Mouse (Mus musculus) heart, embryonic 15.5 days (tissue): ENCODE data around the gene Mrgprb2. TPM values are rescaled to one million over a fixed set of nuclear protein-coding genes. Genes with fewer than 3 reads are reported as not detected.

Source experiments
- ATAC-seq: fragments of 200-750 bp; cut with Nextera tagmentation; replicated peaks from 2 replicates; pipeline ENCODE4 v1.8.0; 2017; ENCODE audit warnings: low read depth, moderate TSS enrichment; ENCODE audit not compliant: insufficient number of reproducible peaks, insufficient read depth, low FRiP score
- H3K27ac ChIP-seq: fragments of 300-500 bp; sonication (generic); 2 replicates; pipeline ENCODE4 v1.5.1; 2015; ENCODE audit warnings: mild to moderate bottlenecking, inconsistent platforms
- H3K27me3 ChIP-seq: fragments of 300-500 bp; sonication (generic); 2 replicates; pipeline ENCODE4 v1.6.1; 2015; ENCODE audit warnings: inconsistent platforms
- H3K36me3 ChIP-seq: fragments of 300-500 bp; sonication (generic); 2 replicates; pipeline ENCODE4 v1.6.1; 2015; ENCODE audit warnings: mild to moderate bottlenecking, inconsistent platforms
- H3K4me1 ChIP-seq: fragments of 300-500 bp; sonication (generic); replicated peaks from 2 replicates; pipeline ENCODE4 v1.6.1; 2015; ENCODE audit warnings: inconsistent platforms
- H3K4me2 ChIP-seq: fragments of 300-500 bp; sonication (generic); 2 replicates; pipeline ENCODE4 v1.6.1; 2015; ENCODE audit warnings: inconsistent platforms, mild to moderate bottlenecking, moderate library complexity
- H3K4me3 ChIP-seq: fragments of 300-500 bp; sonication (generic); 2 replicates; pipeline ENCODE4 v1.5.1; 2015; ENCODE audit warnings: mild to moderate bottlenecking, inconsistent platforms
- H3K9ac ChIP-seq: fragments of 300-500 bp; sonication (generic); 2 replicates; pipeline ENCODE4 v1.6.1; 2015; ENCODE audit warnings: mild to moderate bottlenecking, inconsistent platforms
- H3K9me3 ChIP-seq: fragments of 300-500 bp; sonication (generic); replicated peaks from 2 replicates; pipeline ENCODE4 v1.6.1; 2016; ENCODE audit warnings: inconsistent platforms
- polyA plus RNA-seq: library from polyadenylated mRNA; unstranded; fragments of >200 nt; fragmentation: Nextera tagmentation; extraction: Ambion mirVana; gene quantifications from 2 replicates; pipeline ENCODE4 v1.2.1, GENCODE M21; 2015

Mrgprb2 gene
- polyA plus RNA-seq = not detected in 2 replicates

DNA sequence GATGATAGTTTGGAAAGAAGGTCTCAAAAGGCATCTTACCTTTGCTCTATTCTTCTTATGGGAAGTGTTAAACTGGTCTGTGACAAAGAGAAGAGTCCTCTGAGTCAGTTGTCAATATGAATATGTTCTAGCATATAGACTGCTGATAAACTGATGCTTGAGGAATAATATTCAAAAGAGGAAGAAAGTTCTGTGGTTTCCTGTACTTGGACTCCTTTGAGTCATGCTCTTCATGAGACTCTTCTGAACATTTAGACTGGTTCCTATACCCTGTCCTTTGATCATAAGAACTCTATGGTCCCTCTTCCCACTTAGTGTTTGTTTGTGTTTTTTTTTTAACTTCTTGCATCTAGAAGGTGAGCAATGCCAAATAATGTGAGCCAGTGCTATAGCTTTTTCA, at the start of gene Mrgprb2:
Gene Mrgprb2 (minus strand): TSS at position 101 of the 400 bp plus-strand sequence.
- Histone ChIP-seq H3K4me2 (no peak within 1 kb of the TSS), H3K9me3 (no peaks in the 10 kb centered on the region; the same call in 1 of the 2 replicates), H3K27ac (no peak within 1 kb of the TSS), H3K4me3 (no peak within 1 kb of the TSS), H3K36me3 (no peaks in the 10 kb centered on the region), H3K27me3 (no peaks in the 10 kb centered on the region), H3K4me1 (no peaks in the 10 kb centered on the region), H3K9ac (no peak within 1 kb of the TSS)
- ATAC-seq = no peak

Other genes with a start within 250 kb of the Mrgprb2 start
- gene Mrgprb8, start 169.6 kb downstream of the Mrgprb2 start, polyA plus RNA-seq = not detected in 2 replicates
- not detected in 2 replicates for gene Mrgprb1, start 101.7 kb downstream of the Mrgprb2 start, polyA plus RNA-seq
- gene Mrgprx2, start 58.8 kb downstream of the Mrgprb2 start, polyA plus RNA-seq = not detected in 2 replicates
- gene Mrgprb3, start 85.7 kb upstream of the Mrgprb2 start, polyA plus RNA-seq = not detected in 2 replicates
- gene Zdhhc13, start 230.9 kb upstream of the Mrgprb2 start, polyA plus RNA-seq = 29.0 and 31.2 TPM in 2 replicates